Mouse (Mus musculus) monocyte, adult 2 months (primary cell): ENCODE results near the gene Grem2.

Source experiments
- DNase-seq, 2 experiments: peaks; one replicate each; pipeline ENCODE4 v3.0.0; 2022; ENCODE audit warnings: low spot score in 2 of 2, low read depth in 1 of 2

The Grem2 gene

DNA sequence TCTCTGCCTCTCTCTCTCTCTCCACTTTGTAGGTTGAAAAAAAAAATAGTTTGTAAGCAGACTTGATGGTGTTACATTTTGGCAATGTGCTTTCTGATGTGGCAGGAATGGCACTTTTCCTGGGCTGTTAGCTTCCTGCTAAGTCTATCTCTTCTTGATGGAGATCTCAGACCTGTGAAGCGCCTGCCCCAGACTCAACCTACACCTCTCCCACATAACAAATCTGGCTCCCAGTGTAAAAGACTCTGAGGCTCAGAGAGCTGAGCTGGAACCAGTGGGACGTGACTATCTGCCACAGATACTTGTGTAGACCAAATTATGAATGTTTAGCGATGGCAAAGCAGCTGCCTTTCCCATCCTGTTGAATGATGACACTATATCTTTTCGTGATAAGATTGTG is 109.8 kb downstream of the Grem2 start:
- DNase-seq = no peak

DNA sequence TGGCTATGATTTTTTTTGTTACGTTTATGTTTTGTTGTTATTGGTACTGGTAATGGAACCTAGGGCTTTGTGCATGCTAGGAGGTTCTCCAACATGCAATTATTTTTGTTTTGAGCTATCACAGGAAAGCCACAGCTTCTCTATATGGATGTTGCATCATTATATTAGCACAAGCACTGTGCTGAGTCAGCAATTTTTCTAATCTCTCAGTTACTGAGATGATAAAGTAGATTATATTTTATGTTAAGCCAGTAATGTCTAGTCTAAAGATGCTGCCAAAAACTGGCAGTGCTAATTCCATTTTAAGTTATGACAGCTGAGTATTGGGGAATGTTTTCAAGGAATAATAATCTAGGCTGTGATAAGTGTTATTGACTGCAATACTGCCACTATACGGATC is 133.0 kb downstream of the Grem2 start:
- no peak for DNase-seq
